Mouse (Mus musculus): ENCODE data around the gene Sec11a.

The Sec11a gene

DNA sequence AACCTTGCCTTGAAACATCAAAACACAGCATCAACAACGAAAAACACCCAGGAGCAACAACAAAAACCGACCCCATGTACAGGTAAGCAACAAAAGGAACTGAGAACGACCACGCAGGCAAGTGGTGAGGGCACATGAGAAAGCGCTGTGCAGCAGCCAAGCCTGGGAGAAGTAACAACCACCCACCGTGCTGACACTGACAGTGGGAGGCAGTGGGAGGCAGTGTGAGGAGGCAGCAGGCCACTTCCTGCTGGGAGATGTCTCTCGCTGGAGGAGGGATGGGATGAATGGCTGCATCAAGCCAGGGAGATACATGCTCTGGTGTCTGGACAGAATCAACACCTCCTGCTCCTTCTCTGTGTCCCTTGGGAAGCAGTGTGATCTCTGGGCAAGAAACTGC, 50.4 kb downstream of the Sec11a start:
- no peak for DNase-seq (ENCODE audit: low spot score)

GRCm38 (mm10) chr7:80894815-80895519, 52.6 kb downstream of the Sec11a start:
- DNase-seq (ENCODE audit: low spot score) = no peak

DNA sequence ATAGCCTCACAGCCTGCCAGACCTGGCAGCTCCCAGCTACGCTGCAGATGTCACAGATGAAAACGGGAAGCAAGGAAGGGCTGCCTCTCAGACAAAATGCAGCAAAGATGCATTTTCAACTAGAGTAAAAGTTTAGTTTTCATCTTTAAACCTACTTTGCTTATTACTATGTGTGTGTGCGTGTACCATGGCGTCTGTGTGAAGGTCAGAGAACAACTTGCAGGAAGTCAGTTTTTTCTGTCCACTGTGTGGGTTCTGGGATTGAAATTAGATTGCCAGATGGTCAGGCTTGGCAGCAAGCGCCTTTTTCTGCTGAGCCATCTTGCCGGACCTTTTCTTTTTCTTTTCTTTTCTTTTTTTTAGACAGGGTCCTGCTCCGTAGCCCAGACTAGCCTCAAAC, 53.4 kb downstream of the Sec11a start:
- no peak for DNase-seq (ENCODE audit: low spot score)

DNA sequence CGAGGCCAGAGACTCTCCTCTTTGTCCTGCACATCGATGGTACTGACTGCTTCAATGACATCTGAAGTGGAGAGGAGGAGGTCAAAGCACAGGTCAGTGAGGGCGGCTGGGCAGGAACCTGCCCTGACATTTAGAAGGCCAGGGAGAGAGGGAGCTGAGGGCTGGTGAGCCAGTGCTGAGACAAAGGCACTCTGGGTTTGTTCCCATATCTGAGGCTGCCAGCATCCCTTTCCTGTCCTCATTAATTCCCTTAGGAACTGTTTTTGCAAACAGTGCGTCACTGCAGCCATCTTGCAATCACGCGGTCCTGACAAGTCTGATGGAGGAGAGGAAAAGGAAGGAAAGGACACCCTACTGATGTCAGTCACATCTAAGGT, 53.8 kb downstream of the Sec11a start:
- no peak for DNase-seq (ENCODE audit: low spot score)

DNA sequence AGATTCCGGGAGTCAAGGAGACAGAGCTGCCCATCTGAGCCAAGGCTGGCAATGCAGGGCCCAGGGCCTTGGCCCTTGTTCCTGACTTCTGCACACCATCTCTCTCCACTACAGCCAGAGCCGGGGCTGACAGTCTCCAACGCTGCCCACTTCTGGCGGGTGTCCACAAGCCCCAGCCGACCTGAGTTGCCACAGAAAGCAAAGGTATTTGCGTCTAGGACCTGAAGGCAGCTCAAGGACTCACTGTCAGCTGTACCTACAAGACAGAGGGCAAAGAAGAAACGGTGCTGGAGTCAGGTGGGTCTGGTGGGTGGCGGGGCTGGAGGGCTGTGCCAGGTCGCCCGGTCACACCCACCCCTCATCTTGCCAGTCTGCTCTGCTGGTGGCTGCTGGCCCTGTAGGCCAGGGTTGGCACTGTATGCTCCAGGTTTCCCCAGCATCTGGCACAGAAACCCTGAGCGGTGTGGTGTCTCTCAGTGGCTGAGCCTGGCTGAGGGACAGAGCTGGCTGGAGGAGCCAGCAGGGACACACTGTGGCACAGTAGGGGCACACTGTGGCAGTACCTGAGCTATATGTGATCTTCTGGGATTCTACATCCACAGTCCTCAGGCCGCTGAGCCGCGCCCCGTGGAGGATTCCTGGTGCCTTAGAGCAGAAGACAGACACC, 54.4 kb downstream of the Sec11a start:
- DNase-seq (ENCODE audit: low spot score) = no peak

DNA sequence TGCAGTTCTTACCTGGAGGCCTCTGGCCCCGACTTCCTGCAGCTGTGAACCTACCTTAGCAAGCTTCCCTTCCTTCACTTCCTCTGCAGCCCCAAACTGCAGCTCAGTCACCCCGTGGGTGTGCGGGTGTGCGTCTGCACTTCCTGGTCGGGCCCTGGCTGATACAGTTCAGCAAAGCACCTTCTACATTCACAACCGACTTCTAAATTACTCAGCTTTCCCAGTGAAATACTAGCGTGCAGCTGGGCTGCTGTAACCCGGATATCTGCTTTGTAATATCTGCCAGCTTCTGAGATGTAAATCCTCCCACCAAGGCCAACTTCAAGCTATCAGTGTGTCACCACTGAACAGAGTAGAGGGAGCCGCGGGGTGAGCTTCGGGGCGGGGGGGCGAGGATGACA, 57.7 kb downstream of the Sec11a start:
- no peak for DNase-seq (ENCODE audit: low spot score)

- peak; percentile 85 for DNase-seq (ENCODE audit: low spot score)
These were observed 58.5 kb downstream of the Sec11a start for GRCm38 (mm10) chr7:80889021-80889511.

DNA sequence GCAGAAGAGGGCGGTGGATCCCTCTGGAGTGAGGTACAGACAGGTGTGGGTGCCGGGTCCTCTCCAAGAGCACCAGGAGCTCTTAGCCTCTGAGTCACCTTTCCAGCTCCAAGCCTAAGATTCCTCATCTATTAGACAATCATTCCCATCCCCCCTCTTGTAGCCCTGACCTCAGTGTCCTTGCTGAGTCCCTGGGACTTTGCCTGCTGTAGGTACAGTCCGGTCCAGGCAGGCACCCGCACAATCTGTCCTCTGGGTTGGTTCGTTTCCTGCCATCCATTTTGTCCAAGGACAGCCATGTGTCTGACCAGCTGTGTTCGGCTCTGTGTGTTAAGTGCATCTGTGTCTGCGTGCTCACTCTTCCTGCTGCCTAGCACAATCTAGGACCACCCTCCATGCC, 59.0 kb downstream of the Sec11a start:
- no peak for DNase-seq (ENCODE audit: low spot score)

- no peak for DNase-seq (ENCODE audit: low spot score)
These were observed 61.9 kb downstream of the Sec11a start for GRCm38 (mm10) chr7:80885666-80886065.

- DNase-seq (ENCODE audit: low spot score) = peak; percentile 68
These were observed 64.6 kb downstream of the Sec11a start for GRCm38 (mm10) chr7:80882830-80883505.

GRCm38 (mm10) chr7:80875727-80876126, 71.9 kb downstream of the Sec11a start:
- no peak for DNase-seq (ENCODE audit: low spot score)

DNA sequence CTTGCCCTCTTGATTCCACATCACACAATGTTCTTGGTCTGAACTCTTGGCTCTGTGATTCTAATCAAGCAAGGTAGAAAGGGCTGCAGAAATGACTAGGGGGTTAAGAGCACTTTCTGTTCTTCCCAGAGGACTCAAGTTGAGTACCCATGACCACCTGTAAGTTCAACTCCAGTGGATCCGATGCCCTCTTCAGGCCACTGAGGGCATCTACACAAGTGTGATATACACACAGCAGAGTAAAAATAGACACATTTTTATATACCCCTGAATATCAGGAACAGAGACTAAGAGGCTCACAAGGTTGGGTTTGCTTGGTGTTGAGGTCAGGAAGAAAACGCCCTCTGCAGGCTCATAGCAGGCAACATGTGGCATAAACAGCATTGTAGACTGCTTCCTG, 73.9 kb downstream of the Sec11a start:
- DNase-seq (ENCODE audit: low spot score) = no peak

- DNase-seq (ENCODE audit: low spot score) = no peak
These were observed 74.5 kb downstream of the Sec11a start for GRCm38 (mm10) chr7:80873038-80873437.

GRCm38 (mm10) chr7:80868686-80869085, 78.9 kb downstream of the Sec11a start:
- no peak for DNase-seq (ENCODE audit: low spot score)

- no peak for DNase-seq (ENCODE audit: low spot score)
These were observed 80.9 kb downstream of the Sec11a start for GRCm38 (mm10) chr7:80866514-80867147.

DNA sequence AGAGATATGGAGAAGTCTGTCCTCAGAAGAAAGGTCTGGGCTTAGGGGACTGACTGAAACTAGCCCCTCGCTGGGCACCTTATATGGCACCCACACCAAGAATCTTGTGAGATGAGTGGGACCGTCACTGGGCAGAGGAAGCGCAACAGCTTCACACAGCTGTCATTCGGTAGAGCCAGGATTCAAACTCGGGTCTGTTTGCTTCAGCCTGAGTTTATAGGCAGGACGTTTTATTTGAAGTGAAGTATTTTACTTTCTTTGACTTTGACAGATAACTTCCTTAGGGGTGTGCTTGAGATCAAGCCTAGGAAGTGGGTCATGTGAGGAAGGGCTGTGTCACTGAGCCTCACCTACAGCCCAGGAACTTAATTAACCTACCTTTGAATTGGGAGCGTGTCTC, 82.1 kb downstream of the Sec11a start:
- no peak for DNase-seq (ENCODE audit: low spot score)

DNA sequence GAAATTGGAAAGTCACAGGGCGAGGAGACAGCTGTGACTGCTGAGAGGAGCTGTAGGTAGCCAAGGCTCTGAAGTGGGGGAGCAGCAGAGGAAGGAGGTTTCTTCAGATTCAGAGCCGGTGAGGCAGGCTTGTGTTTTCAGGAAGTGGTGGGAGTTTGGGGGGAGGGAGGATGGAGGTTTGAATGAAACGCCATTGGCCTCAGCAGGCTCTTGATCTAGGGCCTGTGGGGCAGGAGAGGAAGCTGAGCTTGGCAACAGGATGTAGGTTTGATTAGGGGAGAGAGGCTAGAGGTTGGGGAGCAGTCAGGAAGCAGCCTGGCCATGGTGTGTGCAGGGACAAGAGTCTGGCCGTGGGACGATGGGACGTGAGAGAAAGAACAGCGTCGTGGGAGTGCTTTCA, 82.7 kb downstream of the Sec11a start:
- no peak for DNase-seq (ENCODE audit: low spot score)

GRCm38 (mm10) chr7:80864151-80864550, 83.4 kb downstream of the Sec11a start:
- no peak for DNase-seq (ENCODE audit: low spot score)

GRCm38 (mm10) chr7:80863520-80863919, 84.1 kb downstream of the Sec11a start:
- DNase-seq (ENCODE audit: low spot score) = no peak

DNA sequence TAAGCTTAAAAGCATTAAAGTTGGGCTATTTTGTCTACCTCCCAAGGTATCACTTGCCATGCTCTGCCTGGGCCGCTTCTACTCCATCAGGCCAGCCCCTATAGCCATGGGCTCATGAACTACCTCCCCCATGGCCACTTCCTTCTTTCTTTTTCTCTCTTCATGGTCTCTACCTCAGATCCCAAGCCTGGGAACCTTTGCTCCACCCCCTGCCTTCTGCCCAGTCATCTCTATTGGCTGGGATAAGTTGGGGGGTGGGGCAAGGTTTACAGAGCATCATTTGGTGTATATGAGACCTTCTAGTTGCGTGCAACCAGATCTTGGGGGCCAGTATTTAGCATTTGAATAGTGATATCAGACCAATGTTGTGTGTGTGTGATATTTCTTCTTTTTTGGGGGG, 85.1 kb downstream of the Sec11a start:
- no peak for DNase-seq (ENCODE audit: low spot score)

DNA sequence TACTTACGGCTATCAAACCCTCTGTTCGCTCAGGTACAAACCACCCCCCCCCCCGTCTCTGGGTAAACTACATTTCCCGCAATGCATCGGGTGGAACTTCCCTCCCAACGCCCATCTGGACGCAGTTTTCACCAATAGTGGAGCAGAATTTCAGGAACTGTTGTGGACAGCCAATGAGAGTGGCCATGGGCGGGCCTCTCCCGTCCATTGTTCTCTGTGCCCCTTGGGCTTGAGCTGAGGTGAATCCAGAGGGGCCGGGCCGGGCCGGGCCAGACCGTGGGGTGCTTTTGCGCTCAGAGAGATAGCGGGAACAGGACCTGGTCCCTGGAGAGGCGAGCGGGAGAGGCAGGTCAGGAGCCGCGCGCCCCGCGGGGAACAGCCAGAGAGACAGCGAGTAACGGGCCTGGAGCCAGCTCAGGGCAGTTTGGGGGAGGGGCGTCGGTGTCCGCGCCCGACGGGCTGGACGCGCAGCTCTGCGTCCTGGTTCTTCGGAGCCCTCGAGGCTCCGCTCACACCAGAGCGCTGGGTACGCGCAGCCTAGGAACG, 86.8 kb downstream of the Sec11a start, which contains the start of gene Zscan2:
Zscan2 (plus strand) TSS at position 192 of the 546 bp plus-strand sequence.
- peak; percentile 97 for DNase-seq (ENCODE audit: low spot score)

DNA sequence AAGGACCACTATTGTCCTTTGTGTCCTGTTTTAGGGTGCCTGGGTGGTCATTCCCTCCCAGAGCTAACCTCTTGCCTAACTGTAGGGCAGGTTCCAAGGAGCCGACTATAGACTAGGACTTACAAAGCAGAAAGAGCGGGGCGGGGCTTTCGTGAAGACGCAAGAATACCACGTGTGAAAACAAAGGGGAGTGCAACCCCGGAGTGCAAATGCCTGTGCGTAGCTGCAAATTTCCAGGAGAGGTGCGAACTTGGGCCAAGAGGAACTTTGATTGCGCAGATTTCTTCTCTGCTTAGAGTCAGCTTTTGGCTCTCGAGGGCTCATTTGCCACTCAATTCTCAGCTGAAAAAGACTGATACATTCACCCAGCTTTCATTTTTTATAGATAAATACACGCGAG, 87.4 kb downstream of the Sec11a start:
- DNase-seq (ENCODE audit: low spot score) = peak; percentile 81
